Mouse (Mus musculus) stomach, embryonic 14.5 days (tissue): Measurements from ENCODE around the gene Phc2. TPM values are rescaled to one million over a fixed set of nuclear protein-coding genes. Genes with fewer than 3 reads are reported as not detected.

ENCODE experiments used
- polyA plus RNA-seq: library from polyadenylated mRNA; unstranded; fragments of >200 nt; fragmentation: Nextera tagmentation; extraction: Ambion mirVana; gene quantifications from 2 replicates; pipeline ENCODE4 v1.2.1, GENCODE M21; 2014

Phc2 gene
- polyA plus RNA-seq, 1 experiment from 2014 or later, result 22.9 TPM

Other genes starting within 250 kb of the Phc2 start
- gene Zscan20, start 44.6 kb upstream of the Phc2 start, polyA plus RNA-seq, result 3.1 and 3.9 TPM in 2 replicates
- gene Tlr12, start 36.1 kb upstream of the Phc2 start, polyA plus RNA-seq, result 0.35 and 0.39 TPM in 2 replicates
- gene A3galt2, start 100.7 kb downstream of the Phc2 start, polyA plus RNA-seq, result 0.20 and 0.27 TPM in 2 replicates
- 31.2 and 32.3 TPM in 2 replicates for gene Zfp362, start 151.3 kb downstream of the Phc2 start, polyA plus RNA-seq
- gene Trim62, start 228.9 kb downstream of the Phc2 start, polyA plus RNA-seq, result 4.8 and 5.2 TPM in 2 replicates